Mouse (Mus musculus) embryonic fibroblast, embryonic 13.5 days (primary cell): Measurements from ENCODE around the gene Caskin2. TPM values are rescaled to one million over a fixed set of nuclear protein-coding genes. Genes with fewer than 3 reads are reported as not detected.
A peak's percentile ranks its signal among the peaks of the same experiment; 100 is the strongest.

Experiments
- H3K27ac ChIP-seq: 2 replicates; pipeline ENCODE4 v1.5.1; 2012; ENCODE audit warnings: low read length, control low read depth, inconsistent platforms; ENCODE audit not compliant: insufficient read depth
- H3K4me1 ChIP-seq: 2 replicates; pipeline ENCODE4 v1.6.1; 2011; ENCODE audit warnings: low read length; ENCODE audit not compliant: control insufficient read depth, insufficient read depth
- H3K4me3 ChIP-seq: 2 replicates; pipeline ENCODE4 v1.5.1; 2011; ENCODE audit warnings: mild to moderate bottlenecking, control low read depth, low read length; ENCODE audit not compliant: insufficient read depth
- CTCF ChIP-seq: IDR thresholded peaks from 2 replicates; pipeline ENCODE4 v1.5.1; 2011; ENCODE audit warnings: mild to moderate bottlenecking, control low read depth, low read length, moderate library complexity, borderline replicate concordance; ENCODE audit not compliant: insufficient read depth
- POLR2A ChIP-seq: IDR thresholded peaks from 2 replicates; pipeline ENCODE4 v1.6.1; 2011; ENCODE audit warnings: low read depth, mild to moderate bottlenecking, control low read depth, low read length, moderate library complexity
- polyA plus RNA-seq: library from polyadenylated mRNA; stranded (reverse); fragments of >200 nt; gene quantifications from 2 replicates; pipeline ENCODE4 v1.2.4, GENCODE M21; 2011; ENCODE audit warnings: low read depth; ENCODE audit not compliant: missing spikeins, insufficient read length

Gene Caskin2
- polyA plus RNA-seq, 1 experiment: 13.1 TPM

GRCm38 (mm10) chr11:115832523-115832922 lies 19.1 kb upstream of the Caskin2 start:
- TF ChIP-seq POLR2A: no peak
- H3K4me1 ChIP-seq: peaks cover 2% of the 10 kb centered on the region
- H3K4me3 ChIP-seq: no peak overlapping the region
- no peak overlapping the region for H3K27ac ChIP-seq

GRCm38 (mm10) chr11:115832064-115832463 lies 18.6 kb upstream of the Caskin2 start:
- peaks cover 4% of the 10 kb centered on the region for H3K4me1 ChIP-seq
- H3K27ac ChIP-seq: no peak overlapping the region
- H3K4me3 ChIP-seq: no peak overlapping the region
- TF ChIP-seq CTCF (no peak), POLR2A (no peak)

GRCm38 (mm10) chr11:115831518-115831917 lies 18.1 kb upstream of the Caskin2 start:
- no peak overlapping the region for H3K4me3 ChIP-seq
- peaks cover 4% of the 10 kb centered on the region for H3K4me1 ChIP-seq
- TF ChIP-seq CTCF (no peak), POLR2A (no peak)
- no peak overlapping the region for H3K27ac ChIP-seq

- TF ChIP-seq POLR2A (no peak), CTCF (no peak)
- no peak overlapping the region for H3K27ac ChIP-seq
- H3K4me1 ChIP-seq: peaks cover 4% of the 10 kb centered on the region
- no peak overlapping the region for H3K4me3 ChIP-seq
Measured at GRCm38 (mm10) chr11:115830550-115831325, 17.3 kb upstream of the Caskin2 start.

- no peak overlapping the region for H3K4me3 ChIP-seq
- no peak for TF ChIP-seq CTCF
- no peak for TF ChIP-seq POLR2A
- peaks cover 4% of the 10 kb centered on the region for H3K4me1 ChIP-seq
- H3K27ac ChIP-seq: no peak overlapping the region
Measured at GRCm38 (mm10) chr11:115829036-115829435, 15.6 kb upstream of the Caskin2 start.

- no peak overlapping the region for H3K27ac ChIP-seq
- TF ChIP-seq POLR2A (no peak), CTCF (no peak)
- no peak overlapping the region for H3K4me3 ChIP-seq
- H3K4me1 ChIP-seq: peaks cover 4% of the 10 kb centered on the region; the same call in 1 of the 2 replicates
Measured at GRCm38 (mm10) chr11:115827624-115828023, 14.2 kb upstream of the Caskin2 start.

- Histone ChIP-seq H3K27ac (no peak overlapping the region), H3K4me1 (peaks cover 4% of the 10 kb centered on the region; the same call in 1 of the 2 replicates)
- TF ChIP-seq CTCF (no peak), POLR2A (no peak)
Measured at GRCm38 (mm10) chr11:115826487-115826886, 13.0 kb upstream of the Caskin2 start.

GRCm38 (mm10) chr11:115824813-115825212 lies 11.4 kb upstream of the Caskin2 start:
- peaks cover 8% of the 10 kb centered on the region; the same call in 1 of the 2 replicates for H3K4me1 ChIP-seq
- H3K4me3 ChIP-seq: peak overlapping the region; percentile 54
- TF ChIP-seq CTCF: no peak
- TF ChIP-seq POLR2A: no peak
- no peak overlapping the region for H3K27ac ChIP-seq

More at GRCm38 (mm10) chr11:115826487-115826886, 13.0 kb upstream of the Caskin2 start:
- H3K4me3 ChIP-seq: no peak overlapping the region

GRCm38 (mm10) chr11:115823774-115824740 lies 10.6 kb upstream of the Caskin2 start, which contains the start of gene Llgl2:
Gene Llgl2 (plus strand): TSS chr11:115824049.
- peak within 1 kb of the TSS; percentile 54 for H3K4me3 ChIP-seq
- no peak within 1 kb of the TSS for H3K27ac ChIP-seq
- TF ChIP-seq POLR2A (peak; percentile 74), CTCF (no peak)
- peaks cover 8% of the 10 kb centered on the region; the same call in 1 of the 2 replicates for H3K4me1 ChIP-seq
